Mouse (Mus musculus): ENCODE measurements around the gene Ifrd1. TPM values are rescaled to one million over a fixed set of nuclear protein-coding genes. Genes with fewer than 3 reads are reported as not detected.
"Not testable (repeated sequence)": the region's sequence is repeated elsewhere in the genome, so short reads cannot be mapped to it uniquely, and the experiment has no call there.

Ifrd1 gene
- polyA plus RNA-seq, 1 experiment from 2014 or later, result 195 TPM

DNA sequence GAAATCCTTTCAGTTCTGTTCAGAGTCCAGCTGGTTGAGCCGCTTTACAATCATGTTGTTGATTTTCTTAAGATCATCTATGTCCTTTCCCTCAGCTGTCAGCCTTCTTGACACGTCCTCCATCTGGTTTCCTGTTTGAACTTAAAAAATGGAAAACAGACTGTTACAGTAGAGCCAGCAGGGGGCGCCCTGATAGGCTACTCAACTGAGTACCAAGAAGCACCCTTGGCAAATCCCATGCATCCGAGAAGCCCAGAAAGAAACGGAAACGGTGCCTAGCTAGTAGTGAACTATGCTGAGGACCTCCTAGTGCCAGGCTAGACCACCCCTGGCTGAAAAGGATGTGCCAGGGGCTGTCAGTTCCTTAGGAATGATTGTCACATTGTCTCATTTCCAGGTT is 71.2 kb downstream of the Ifrd1 start:
- Histone ChIP-seq H3K36me3 (replicated peaks) (no peaks in the 10 kb centered on the region), H3K4me2 (no peak overlapping the region), H3K9ac (no peak overlapping the region), H3K4me1 (no peaks in the 10 kb centered on the region), H3K4me3 (replicated peaks) (no peak overlapping the region), H3K27me3 (no peaks in the 10 kb centered on the region), H3K9me3 (0 out of 2 replicates have a peak, but pooled peaks cover 5% of the 10 kb centered on the region), H3K27ac (no peak overlapping the region)
- 69% methylated on average over 6 of the region's 6 CpGs for WGBS
- no peak for ATAC-seq (ENCODE audit: low FRiP score)

DNA sequence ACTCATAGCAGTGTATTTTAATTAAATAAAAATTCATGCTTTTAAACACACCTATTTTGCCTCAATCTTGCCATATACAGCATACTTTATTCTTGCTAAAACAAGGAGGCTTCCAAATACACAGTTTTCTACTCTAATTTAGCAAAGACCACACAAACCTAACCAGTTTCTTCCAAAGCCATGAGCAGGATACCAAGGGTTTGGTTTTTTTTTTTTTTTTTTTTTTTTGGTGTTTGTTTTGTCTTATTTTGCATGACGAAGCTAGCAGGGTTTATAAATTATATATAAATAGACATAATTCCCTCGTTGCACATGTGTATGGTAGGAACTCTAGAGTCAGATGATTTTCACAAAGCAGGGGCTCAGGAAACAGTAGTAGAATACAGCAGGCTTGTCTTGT is 72.1 kb downstream of the Ifrd1 start:
- 0 out of 2 replicates have a peak, but pooled peaks cover 3% of the 10 kb centered on the region for H3K9me3 ChIP-seq
- H3K27me3 ChIP-seq, result no peaks in the 10 kb centered on the region
- no peaks in the 10 kb centered on the region for H3K36me3 ChIP-seq (replicated peaks)
- H3K9ac ChIP-seq, result no peak overlapping the region
- H3K4me2 ChIP-seq, result no peak overlapping the region
- WGBS, result 76% methylated on average over 2 of the region's 2 CpGs
- ATAC-seq (ENCODE audit: low FRiP score), result no peak
- H3K27ac ChIP-seq, result no peak overlapping the region
- H3K4me1 ChIP-seq, result no peaks in the 10 kb centered on the region
- no peak overlapping the region for H3K4me3 ChIP-seq (replicated peaks)

DNA sequence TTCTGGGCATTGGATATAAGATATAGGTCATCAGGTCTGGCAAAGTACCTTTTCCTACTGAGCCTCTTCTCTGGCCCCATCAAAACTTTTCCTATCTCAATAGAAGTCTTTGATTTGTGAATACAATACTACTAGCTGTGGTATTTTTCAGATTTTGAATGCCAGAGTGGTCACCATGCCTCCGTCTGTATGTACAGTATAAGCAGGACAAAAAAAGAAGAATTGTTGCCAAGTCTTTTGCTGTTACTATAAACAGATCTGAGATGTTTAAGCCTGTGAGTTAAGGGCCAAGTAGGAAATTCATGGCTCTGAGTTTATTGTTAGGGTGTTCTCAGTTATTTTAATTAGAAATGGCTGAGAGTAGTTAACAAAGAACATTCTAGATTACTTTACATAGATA is 73.1 kb downstream of the Ifrd1 start:
- not testable (repeated sequence) for H3K4me1 ChIP-seq; ATAC-seq (ENCODE audit: low FRiP score)
- 46% methylated on average over 1 of the region's 1 CpGs for WGBS

DNA sequence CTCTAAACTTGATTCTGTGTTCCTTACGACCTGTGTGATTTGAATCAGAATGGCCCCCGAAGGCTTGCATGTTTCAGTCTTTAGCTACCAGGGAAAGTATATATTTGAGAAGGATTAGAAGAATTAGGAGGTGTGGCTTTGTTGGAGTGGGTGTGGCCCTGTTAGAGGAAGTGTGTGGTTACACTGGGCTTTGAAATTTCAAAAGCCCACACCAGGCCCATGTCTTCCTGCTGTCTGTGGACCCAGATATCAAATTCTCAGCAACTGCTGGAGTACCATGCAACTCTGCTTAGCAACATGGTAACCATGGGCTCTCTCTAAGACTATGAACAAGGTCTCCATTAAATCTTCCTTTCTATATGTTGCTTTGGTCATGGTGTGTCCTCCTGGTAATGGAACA is 76.7 kb downstream of the Ifrd1 start:
- no peaks in the 10 kb centered on the region for H3K4me1 ChIP-seq
- no peak overlapping the region for H3K27ac ChIP-seq
- no peak for ATAC-seq (ENCODE audit: low FRiP score)
- no peaks in the 10 kb centered on the region for H3K36me3 ChIP-seq (replicated peaks)
- H3K4me3 ChIP-seq (replicated peaks), result no peak overlapping the region
- no peak overlapping the region for H3K4me2 ChIP-seq
- H3K9me3 ChIP-seq, result no peaks in the 10 kb centered on the region
- H3K9ac ChIP-seq, result no peak overlapping the region
- WGBS, result 89% methylated on average over 2 of the region's 2 CpGs
- no peaks in the 10 kb centered on the region for H3K27me3 ChIP-seq

More for the DNA sequence above, 73.1 kb downstream of the Ifrd1 start:
- H3K9me3 ChIP-seq; H3K4me2 ChIP-seq; H3K27me3 ChIP-seq; H3K4me3 ChIP-seq (replicated peaks); H3K27ac ChIP-seq; H3K9ac ChIP-seq; H3K36me3 ChIP-seq (replicated peaks): not testable (repeated sequence)

DNA sequence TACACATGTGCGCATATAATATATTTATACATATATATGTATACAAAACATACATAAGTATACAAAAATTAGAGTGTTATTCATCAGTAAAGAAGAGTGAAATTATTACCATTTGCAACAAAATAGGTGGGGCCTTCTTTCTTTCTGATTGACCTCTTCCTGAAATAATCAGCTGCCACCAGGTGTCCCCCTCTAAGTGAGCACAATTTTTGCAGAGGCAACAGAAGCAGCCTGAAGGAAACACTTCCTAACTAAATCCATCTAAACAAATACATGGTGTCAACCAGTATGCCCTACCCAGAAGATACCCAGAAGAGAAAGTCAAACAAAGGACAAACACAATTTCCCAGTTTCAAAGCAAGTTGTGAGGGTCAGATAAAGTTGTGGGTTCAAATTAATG is 78.6 kb downstream of the Ifrd1 start:
- no peaks in the 10 kb centered on the region for H3K4me1 ChIP-seq

DNA sequence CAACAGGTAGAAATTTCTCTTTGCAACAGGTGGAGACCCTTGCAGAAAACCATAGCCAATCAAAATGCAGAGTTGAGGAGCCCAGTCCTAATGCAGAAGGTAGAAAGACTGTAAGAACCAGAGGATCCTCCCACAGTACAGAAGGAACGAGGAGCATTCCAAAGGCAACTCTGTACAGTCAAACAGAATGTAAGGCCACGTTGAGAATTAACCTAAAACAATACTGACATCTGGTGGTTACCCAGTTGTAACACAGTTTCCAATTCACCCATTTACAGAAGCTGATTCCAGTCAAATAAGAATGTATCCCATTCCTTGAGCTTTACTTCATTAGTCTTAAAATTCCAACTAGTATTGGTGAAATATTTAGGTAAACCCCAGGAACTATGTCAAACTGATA is 83.7 kb downstream of the Ifrd1 start:
- WGBS, result 13% methylated on average over 2 of the region's 2 CpGs
- peak; percentile 64; the same call in 1 of the 2 replicates for ATAC-seq (ENCODE audit: low FRiP score)
- H3K4me2 ChIP-seq, result no peak overlapping the region
- no peak overlapping the region for H3K9ac ChIP-seq
- H3K4me3 ChIP-seq (replicated peaks), result no peak overlapping the region
- H3K27me3 ChIP-seq, result no peaks in the 10 kb centered on the region
- H3K36me3 ChIP-seq (replicated peaks), result no peaks in the 10 kb centered on the region
- H3K27ac ChIP-seq, result no peak overlapping the region
- no peaks in the 10 kb centered on the region for H3K9me3 ChIP-seq
- no peaks in the 10 kb centered on the region for H3K4me1 ChIP-seq

More for the DNA sequence above, 78.6 kb downstream of the Ifrd1 start:
- Histone ChIP-seq H3K4me3 (replicated peaks) (no peak overlapping the region), H3K27me3 (no peaks in the 10 kb centered on the region), H3K4me2 (no peak overlapping the region), H3K27ac (no peak overlapping the region), H3K9ac (no peak overlapping the region), H3K36me3 (replicated peaks) (no peaks in the 10 kb centered on the region), H3K9me3 (no peaks in the 10 kb centered on the region)
- ATAC-seq (ENCODE audit: low FRiP score), result no peak
- WGBS, result 93% methylated on average over 1 of the region's 1 CpGs

DNA sequence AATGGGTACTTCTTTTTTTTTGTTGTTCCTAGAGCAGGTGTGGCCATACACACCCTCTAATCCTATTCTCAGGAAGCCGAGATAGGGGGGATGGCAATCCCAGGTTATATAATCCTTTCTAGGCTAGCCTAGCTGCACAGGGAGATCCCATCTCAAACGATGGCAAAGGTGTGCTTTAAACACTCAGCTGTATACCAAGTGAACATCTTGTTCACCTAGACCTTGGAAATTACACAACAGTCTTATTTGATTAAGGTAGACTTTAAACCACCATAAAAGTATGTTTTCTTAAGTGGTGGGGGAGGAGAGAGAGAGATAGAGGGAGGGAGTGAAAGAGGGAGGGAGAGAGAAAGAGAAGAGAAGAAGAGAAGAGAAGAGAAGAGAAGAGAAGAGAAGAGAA is 87.5 kb downstream of the Ifrd1 start:
- Histone ChIP-seq H3K9me3 (no peaks in the 10 kb centered on the region), H3K36me3 (replicated peaks) (no peaks in the 10 kb centered on the region), H3K9ac (no peak overlapping the region), H3K27me3 (no peaks in the 10 kb centered on the region), H3K4me3 (replicated peaks) (no peak overlapping the region), H3K4me1 (no peaks in the 10 kb centered on the region), H3K4me2 (no peak overlapping the region), H3K27ac (no peak overlapping the region)
- WGBS, result 75% methylated on average over 2 of the region's 2 CpGs
- ATAC-seq (ENCODE audit: low FRiP score), result no peak

DNA sequence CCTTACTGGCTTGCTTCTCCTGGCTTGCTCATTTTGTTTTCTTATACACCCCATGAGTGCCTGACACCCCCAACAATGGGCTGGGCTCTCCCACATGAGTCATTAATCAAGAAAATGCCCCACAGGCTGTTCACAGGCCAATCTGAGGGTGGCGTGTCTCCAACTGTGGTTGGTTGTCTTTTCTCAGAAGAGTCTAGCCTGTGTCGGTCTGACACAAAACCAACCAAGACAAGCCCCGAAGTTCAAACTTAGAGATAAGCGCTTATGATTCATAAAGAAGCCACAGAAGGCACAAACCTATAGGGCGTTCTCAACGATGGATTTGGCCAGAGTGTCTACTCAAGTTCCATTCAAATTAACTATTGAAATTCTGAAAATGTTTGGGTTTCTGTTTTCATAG is 94.1 kb downstream of the Ifrd1 start:
- Histone ChIP-seq H3K9me3 (no peaks in the 10 kb centered on the region), H3K27me3 (no peaks in the 10 kb centered on the region), H3K4me3 (replicated peaks) (no peak overlapping the region), H3K4me1 (no peaks in the 10 kb centered on the region), H3K9ac (no peak overlapping the region), H3K36me3 (replicated peaks) (no peaks in the 10 kb centered on the region), H3K27ac (no peak overlapping the region), H3K4me2 (no peak overlapping the region)
- no peak for ATAC-seq (ENCODE audit: low FRiP score)
- 96% methylated on average over 6 of the region's 6 CpGs for WGBS

DNA sequence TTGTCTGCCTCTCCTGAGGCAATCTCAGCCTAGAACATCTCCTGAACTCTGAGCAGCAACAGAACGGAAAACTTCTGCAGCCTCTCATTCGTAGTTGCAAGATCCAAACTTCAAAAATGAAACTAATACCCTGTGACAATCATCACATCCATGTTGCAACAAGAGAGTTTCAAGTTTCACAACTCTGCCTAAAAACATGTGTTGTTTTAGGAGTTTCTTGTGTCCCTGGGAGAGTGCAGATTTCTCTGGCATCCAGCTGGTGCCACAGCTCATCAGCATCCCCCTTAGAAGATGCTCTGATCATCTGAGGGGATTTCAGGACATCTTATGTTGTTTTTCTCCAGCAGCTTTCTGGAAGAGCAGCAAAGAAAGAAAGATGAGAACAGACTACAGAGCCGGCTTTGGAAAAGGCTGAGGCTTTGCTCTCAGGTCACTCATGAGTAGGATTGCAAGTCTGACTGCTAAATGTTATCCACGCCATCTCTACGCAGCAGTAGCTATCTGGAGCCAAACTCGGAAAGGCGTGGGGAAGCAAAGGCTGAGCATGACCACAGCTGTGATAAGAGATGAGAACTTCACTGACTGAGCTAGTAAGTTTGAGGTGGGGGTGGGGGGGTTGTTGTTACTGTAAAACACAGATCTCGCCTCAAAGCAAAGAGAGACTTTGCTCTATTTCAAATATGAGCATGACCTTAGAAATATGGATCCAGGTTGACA is 95.8 kb downstream of the Ifrd1 start:
- Histone ChIP-seq H3K4me1 (no peaks in the 10 kb centered on the region), H3K9ac (no peak overlapping the region), H3K4me3 (replicated peaks) (no peak overlapping the region), H3K27ac (no peak overlapping the region), H3K27me3 (no peaks in the 10 kb centered on the region), H3K36me3 (replicated peaks) (no peaks in the 10 kb centered on the region), H3K9me3 (no peaks in the 10 kb centered on the region), H3K4me2 (no peak overlapping the region)
- no peak for ATAC-seq (ENCODE audit: low FRiP score)
- WGBS, result 85% methylated on average over 8 of the region's 8 CpGs

MicroRNAs within 50 kb of the gene (microRNA counts, 519-probe panel; counts per million panel counts)
- microRNA mmu-miR-1938, result not detected

Small RNAs within 50 kb of the gene (microRNA-seq; reads per million reads assigned to microRNA genes)
- 0.97 reads per million for gene Mir1938

Other genes starting within 250 kb of the Ifrd1 start
- 64.5 and 70.5 TPM in 2 replicates for gene Arl4a, start 210.5 kb downstream of the Ifrd1 start, polyA plus RNA-seq (2016; fragmentation: Nextera tagmentation; extraction: Ambion mirVana)
- gene Scin, start 114.3 kb downstream of the Ifrd1 start, polyA plus RNA-seq (2016; fragmentation: Nextera tagmentation; extraction: Ambion mirVana), result 0.36 TPM in 1 of 2 replicates, not detected in the other
- 0.20 TPM in 1 of 2 replicates, not detected in the other for gene Lsmem1, start 49.0 kb downstream of the Ifrd1 start, polyA plus RNA-seq (2016; fragmentation: Nextera tagmentation; extraction: Ambion mirVana)
- 29.7 and 29.8 TPM in 2 replicates for gene Zfp277, start 197.4 kb upstream of the Ifrd1 start, polyA plus RNA-seq (2016; fragmentation: Nextera tagmentation; extraction: Ambion mirVana)
- gene Dock4, start 197.4 kb upstream of the Ifrd1 start, polyA plus RNA-seq (2016; fragmentation: Nextera tagmentation; extraction: Ambion mirVana), result 25.9 and 32.7 TPM in 2 replicates